Mouse (Mus musculus) lung, embryonic 14.5 days (tissue): Measurements from ENCODE around the gene Btg1. TPM values are rescaled to one million over a fixed set of nuclear protein-coding genes. Genes with fewer than 3 reads are reported as not detected.

Experiments used
- ATAC-seq: fragments of 200-750 bp; cut with Nextera tagmentation; 2 replicates; pipeline ENCODE4 v1.8.0; 2017; ENCODE audit warnings: mild to moderate bottlenecking, moderate TSS enrichment, moderate library complexity; ENCODE audit not compliant: insufficient read depth
- DNase-seq: peaks from one replicate; pipeline ENCODE4 v3.0.0-alpha.2; 2015
- H3K27ac ChIP-seq: fragments of 300-500 bp; sonication (generic); 2 replicates; pipeline ENCODE4 v1.5.1; 2014; ENCODE audit warnings: low read depth, mild to moderate bottlenecking, moderate library complexity
- H3K27me3 ChIP-seq: fragments of 300-500 bp; sonication (generic); 2 replicates; pipeline ENCODE4 v1.6.1; 2014; ENCODE audit warnings: low read length, control low read depth; ENCODE audit not compliant: insufficient read depth
- H3K36me3 ChIP-seq: fragments of 300-500 bp; sonication (generic); 2 replicates; pipeline ENCODE4 v1.6.1; 2014; ENCODE audit warnings: control low read depth; ENCODE audit not compliant: insufficient read depth
- H3K4me1 ChIP-seq: fragments of 300-500 bp; sonication (generic); 2 replicates; pipeline ENCODE4 v1.6.1; 2014; ENCODE audit warnings: antibody characterized with exemption, control low read depth; ENCODE audit not compliant: insufficient read depth
- H3K4me2 ChIP-seq: fragments of 300-500 bp; sonication (generic); 2 replicates; pipeline ENCODE4 v1.6.1; 2014; ENCODE audit warnings: mild to moderate bottlenecking
- H3K4me3 ChIP-seq: fragments of 300-500 bp; sonication (generic); 2 replicates; pipeline ENCODE4 v1.5.1; 2014; ENCODE audit warnings: low read depth, low read length
- H3K9ac ChIP-seq: fragments of 300-500 bp; sonication (generic); 2 replicates; pipeline ENCODE4 v1.6.1; 2014
- H3K9me3 ChIP-seq: fragments of 300-500 bp; sonication (generic); 2 replicates; pipeline ENCODE4 v1.6.1; 2016; ENCODE audit warnings: low read depth, low read length, control low read depth
- CTCF ChIP-seq: IDR thresholded peaks from 2 replicates; pipeline ENCODE4 v1.5.1; 2016; ENCODE audit warnings: antibody characterized with exemption, low read depth
- WGBS: fragments of 180-500 bp; shearing (Covaris S2); extraction: QIAGEN DNeasy Blood & Tissue Kit; methylation state at CpG from one replicate; pipeline ENCODE4 v1.1.7; 2014; 5-methylcytosine and 5-hydroxymethylcytosine counted together
- polyA plus RNA-seq: library from polyadenylated mRNA; unstranded; fragments of >200 nt; fragmentation: Nextera tagmentation; extraction: Ambion mirVana; gene quantifications from 2 replicates; pipeline ENCODE4 v1.2.1, GENCODE M21; 2014

Gene Btg1
- polyA plus RNA-seq, 1 experiment from 2014 or later = 67.4 TPM

DNA sequence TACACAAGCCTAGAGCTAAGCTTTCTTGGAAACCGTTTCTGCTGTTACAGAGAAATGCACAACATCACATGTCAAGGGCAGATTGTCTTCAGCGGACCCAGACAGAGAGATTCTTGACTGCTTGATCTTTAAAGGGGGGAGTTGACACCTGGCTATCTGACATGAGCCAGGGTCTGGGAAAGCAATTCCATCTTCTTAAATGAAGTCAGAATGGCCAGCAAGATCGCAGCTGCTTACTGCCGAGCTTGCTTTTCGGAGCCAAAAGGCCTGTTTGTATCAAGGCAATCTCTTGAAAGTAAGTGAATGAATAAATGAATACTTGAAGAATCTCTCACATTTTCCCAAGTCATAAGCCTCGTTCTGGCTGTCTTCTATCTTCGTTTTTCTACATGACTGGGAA lies 36.6 kb upstream of the Btg1 start:
- H3K4me1 ChIP-seq = no peaks in the 10 kb centered on the region
- no peak for DNase-seq
- ATAC-seq = no peak
- no peak overlapping the region for H3K9ac ChIP-seq
- 76% methylated on average over 7 of the region's 7 CpGs for WGBS
- H3K4me2 ChIP-seq = no peak overlapping the region
- no peaks in the 10 kb centered on the region for H3K9me3 ChIP-seq
- no peak for TF ChIP-seq CTCF
- no peaks in the 10 kb centered on the region for H3K27me3 ChIP-seq
- H3K36me3 ChIP-seq = no peaks in the 10 kb centered on the region
- no peak overlapping the region for H3K27ac ChIP-seq
- H3K4me3 ChIP-seq = no peak overlapping the region

GRCm38 (mm10) chr10:96581232-96581631 lies 35.6 kb upstream of the Btg1 start:
- Histone ChIP-seq H3K27ac (no peak overlapping the region), H3K4me2 (no peak overlapping the region), H3K36me3 (no peaks in the 10 kb centered on the region), H3K4me3 (no peak overlapping the region), H3K4me1 (no peaks in the 10 kb centered on the region), H3K27me3 (no peaks in the 10 kb centered on the region), H3K9me3 (no peaks in the 10 kb centered on the region), H3K9ac (no peak overlapping the region)
- ATAC-seq = no peak
- 64% methylated on average over 6 of the region's 6 CpGs for WGBS
- no peak for DNase-seq
- TF ChIP-seq CTCF = no peak

- Histone ChIP-seq H3K27me3 (no peaks in the 10 kb centered on the region), H3K9me3 (no peaks in the 10 kb centered on the region), H3K4me3 (no peak overlapping the region), H3K4me2 (no peak overlapping the region), H3K9ac (no peak overlapping the region), H3K27ac (peak overlapping the region; percentile 13; the same call in 1 of the 2 replicates), H3K36me3 (no peaks in the 10 kb centered on the region), H3K4me1 (no peaks in the 10 kb centered on the region)
- peak; percentile 65 for ATAC-seq
- no peak for DNase-seq
- WGBS = 41% methylated on average over 4 of the region's 4 CpGs
- no peak for TF ChIP-seq CTCF
Observed at GRCm38 (mm10) chr10:96586191-96586880, 30.5 kb upstream of the Btg1 start.

GRCm38 (mm10) chr10:96586881-96587217 lies 30.0 kb upstream of the Btg1 start:
- Histone ChIP-seq H3K9ac (no peak overlapping the region), H3K36me3 (no peaks in the 10 kb centered on the region), H3K9me3 (no peaks in the 10 kb centered on the region), H3K4me1 (no peaks in the 10 kb centered on the region), H3K27me3 (no peaks in the 10 kb centered on the region), H3K4me3 (no peak overlapping the region), H3K27ac (0 out of 2 replicates have a peak overlapping the region, but pooled peaks have one; percentile 9), H3K4me2 (no peak overlapping the region)
- DNase-seq (peak; percentile 16), ATAC-seq (no peak)
- 66% methylated on average over 4 of the region's 4 CpGs for WGBS
- TF ChIP-seq CTCF = no peak

GRCm38 (mm10) chr10:96588233-96588632 lies 28.6 kb upstream of the Btg1 start:
- no peak overlapping the region for H3K4me2 ChIP-seq
- no peak overlapping the region for H3K4me3 ChIP-seq
- ATAC-seq (no peak), DNase-seq (no peak)
- 74% methylated on average over 6 of the region's 6 CpGs for WGBS
- no peak overlapping the region for H3K27ac ChIP-seq
- H3K9ac ChIP-seq = no peak overlapping the region
- no peaks in the 10 kb centered on the region for H3K36me3 ChIP-seq
- H3K4me1 ChIP-seq = no peaks in the 10 kb centered on the region
- H3K9me3 ChIP-seq = no peaks in the 10 kb centered on the region
- no peaks in the 10 kb centered on the region for H3K27me3 ChIP-seq
- TF ChIP-seq CTCF = no peak

GRCm38 (mm10) chr10:96589781-96590180 lies 27.0 kb upstream of the Btg1 start:
- TF ChIP-seq CTCF = no peak
- Histone ChIP-seq H3K4me3 (no peak overlapping the region), H3K9me3 (no peaks in the 10 kb centered on the region), H3K4me2 (no peak overlapping the region), H3K27me3 (no peaks in the 10 kb centered on the region), H3K27ac (no peak overlapping the region), H3K9ac (no peak overlapping the region), H3K36me3 (no peaks in the 10 kb centered on the region), H3K4me1 (no peaks in the 10 kb centered on the region)
- DNase-seq (no peak), ATAC-seq (no peak)
- WGBS = 84% methylated on average over 5 of the region's 5 CpGs

DNA sequence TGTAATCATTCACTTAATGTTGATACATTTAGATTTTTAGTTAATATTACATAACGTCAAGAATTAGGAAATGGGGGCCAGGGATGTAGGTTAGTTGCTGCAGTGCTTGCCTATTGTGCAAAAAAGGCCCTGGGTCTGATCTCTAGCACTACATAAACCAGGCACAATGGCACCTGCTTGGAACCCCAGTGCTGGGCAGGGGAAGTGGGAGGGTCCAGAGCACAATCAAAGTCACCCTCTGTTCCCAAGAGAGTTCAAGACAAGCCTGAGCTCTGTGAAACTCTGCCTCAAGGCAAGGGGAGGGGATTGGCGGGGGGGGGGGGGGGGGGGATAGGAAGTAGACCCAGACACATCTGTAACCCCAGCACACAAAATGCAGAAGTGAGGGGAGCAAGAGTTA lies 24.7 kb upstream of the Btg1 start:
- DNase-seq (no peak), ATAC-seq (no peak)
- Histone ChIP-seq H3K4me2 (no peak overlapping the region), H3K4me1 (no peaks in the 10 kb centered on the region), H3K36me3 (no peaks in the 10 kb centered on the region), H3K9ac (no peak overlapping the region), H3K4me3 (no peak overlapping the region), H3K9me3 (no peaks in the 10 kb centered on the region), H3K27ac (no peak overlapping the region), H3K27me3 (no peaks in the 10 kb centered on the region)
- 55% methylated on average over 2 of the region's 2 CpGs for WGBS
- no peak for TF ChIP-seq CTCF
